Mouse (Mus musculus) limb, embryonic 12.5 days (tissue): ENCODE results near the gene Lrrc18. TPM values are rescaled to one million over a fixed set of nuclear protein-coding genes. Genes with fewer than 3 reads are reported as not detected.

Experiments used
- ATAC-seq: fragments of 200-750 bp; cut with Nextera tagmentation; 2 replicates; pipeline ENCODE4 v1.8.0; 2017; ENCODE audit warnings: low read depth, moderate TSS enrichment; ENCODE audit not compliant: insufficient number of reproducible peaks, insufficient read depth, low FRiP score, low TSS enrichment
- H3K27ac ChIP-seq: fragments of 300-500 bp; sonication (generic); 2 replicates; pipeline ENCODE4 v1.5.1; 2016; ENCODE audit warnings: mild to moderate bottlenecking, moderate library complexity
- H3K27me3 ChIP-seq: fragments of 300-500 bp; sonication (generic); 2 replicates; pipeline ENCODE4 v1.6.1; 2016; ENCODE audit warnings: mild to moderate bottlenecking, moderate library complexity
- H3K36me3 ChIP-seq: fragments of 300-500 bp; sonication (generic); 2 replicates; pipeline ENCODE4 v1.6.1; 2016; ENCODE audit warnings: mild to moderate bottlenecking, moderate library complexity
- H3K4me1 ChIP-seq: fragments of 300-500 bp; sonication (generic); replicated peaks from 2 replicates; pipeline ENCODE4 v1.6.1; 2016
- H3K4me2 ChIP-seq: fragments of 300-500 bp; sonication (generic); 2 replicates; pipeline ENCODE4 v1.6.1; 2016; ENCODE audit warnings: mild to moderate bottlenecking, moderate library complexity
- H3K4me3 ChIP-seq: fragments of 300-500 bp; sonication (generic); replicated peaks from 2 replicates; pipeline ENCODE4 v1.5.1; 2016; ENCODE audit warnings: mild to moderate bottlenecking
- H3K9ac ChIP-seq: fragments of 300-500 bp; sonication (generic); replicated peaks from 2 replicates; pipeline ENCODE4 v1.6.1; 2016; ENCODE audit warnings: mild to moderate bottlenecking, moderate library complexity
- H3K9me3 ChIP-seq: fragments of 300-500 bp; sonication (generic); 2 replicates; pipeline ENCODE4 v1.6.1; 2016; ENCODE audit warnings: mild to moderate bottlenecking, moderate library complexity
- WGBS: fragments of 180-500 bp; shearing (Covaris S2); methylation state at CpG from one replicate; pipeline ENCODE4 v1.1.7; 2016; 5-methylcytosine and 5-hydroxymethylcytosine counted together
- polyA plus RNA-seq: library from polyadenylated mRNA; unstranded; fragments of >200 nt; fragmentation: Nextera tagmentation; extraction: Ambion mirVana; gene quantifications from 2 replicates; pipeline ENCODE4 v1.2.1, GENCODE M21; 2016

Gene Lrrc18
- polyA plus RNA-seq, 1 experiment from 2014 or later: 0.40 TPM

DNA sequence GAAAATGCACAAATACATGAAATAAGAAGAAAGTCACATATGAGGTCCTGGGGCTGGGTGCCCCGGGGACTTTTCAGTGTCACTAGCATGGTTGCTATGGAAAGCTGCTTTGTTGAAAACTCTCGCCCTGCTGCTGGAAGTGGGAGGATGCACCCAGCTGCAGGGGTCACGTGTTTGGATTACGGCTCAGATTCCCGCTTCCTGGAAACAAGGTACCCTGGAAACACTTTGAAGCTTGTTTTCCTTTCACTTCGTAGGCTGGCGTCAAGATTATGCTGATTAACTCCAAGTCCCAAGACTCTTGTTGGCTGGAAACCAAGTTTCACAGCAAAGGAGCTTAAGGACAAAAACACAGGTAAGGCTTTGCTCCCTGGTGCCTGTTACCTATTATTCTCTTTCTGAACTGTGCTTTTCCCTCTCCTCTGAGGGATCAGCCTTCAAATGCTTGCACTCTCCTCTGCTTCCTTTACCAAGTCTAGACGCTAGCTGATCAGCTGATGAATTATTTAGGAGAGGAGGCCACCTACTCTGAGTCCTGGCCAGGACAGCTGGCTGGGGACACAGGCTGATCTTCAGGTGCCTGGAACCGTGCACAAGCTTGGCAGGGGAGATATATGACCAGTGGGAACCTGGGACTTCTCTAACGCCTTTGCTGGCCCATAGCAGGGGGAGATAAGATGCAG, 3.9 kb downstream of the Lrrc18 start:
- 1% methylated on average over 10 of the region's 10 CpGs for WGBS
- peak overlapping the region; percentile 3; the same call in 1 of the 2 replicates for H3K4me3 ChIP-seq
- H3K9me3 ChIP-seq: no peaks in the 10 kb centered on the region
- no peaks in the 10 kb centered on the region for H3K36me3 ChIP-seq
- H3K9ac ChIP-seq: no peak overlapping the region
- peaks cover 25% of the 10 kb centered on the region for H3K4me1 ChIP-seq
- H3K27me3 ChIP-seq: no peaks in the 10 kb centered on the region; the same call in 1 of the 2 replicates
- peak; percentile 42; the same call in 1 of the 2 replicates for ATAC-seq
- H3K4me2 ChIP-seq: peak overlapping the region; percentile 41
- H3K27ac ChIP-seq: peak overlapping the region; percentile 30; the same call in 1 of the 2 replicates

DNA sequence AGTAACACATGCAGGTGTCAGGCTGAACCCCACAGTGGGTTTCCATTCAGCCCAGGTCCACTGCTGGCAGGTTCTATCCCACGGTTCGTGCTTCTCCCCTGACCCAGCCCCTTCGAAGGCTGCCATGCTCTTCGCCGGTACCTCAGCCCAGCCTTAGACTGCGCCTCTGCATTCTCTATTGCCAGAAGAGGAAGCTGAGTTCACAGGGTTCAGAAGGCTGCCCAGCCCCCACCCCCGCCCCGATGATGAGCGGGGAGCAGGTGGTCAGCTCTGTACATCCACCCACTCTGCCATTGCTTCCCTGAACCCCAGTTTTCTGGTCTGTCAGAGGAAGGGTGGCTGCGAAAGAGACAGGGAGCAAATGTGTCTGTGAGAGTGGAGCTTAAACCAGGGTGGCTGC, 8.3 kb downstream of the Lrrc18 start:
- ATAC-seq: no peak
- H3K27me3 ChIP-seq: no peaks in the 10 kb centered on the region
- no peaks in the 10 kb centered on the region for H3K9me3 ChIP-seq
- H3K4me3 ChIP-seq: no peak overlapping the region
- 51% methylated on average over 10 of the region's 10 CpGs for WGBS
- H3K9ac ChIP-seq: no peak overlapping the region
- no peak overlapping the region for H3K4me2 ChIP-seq
- peaks cover 29% of the 10 kb centered on the region for H3K4me1 ChIP-seq
- no peak overlapping the region for H3K27ac ChIP-seq
- H3K36me3 ChIP-seq: no peaks in the 10 kb centered on the region

DNA sequence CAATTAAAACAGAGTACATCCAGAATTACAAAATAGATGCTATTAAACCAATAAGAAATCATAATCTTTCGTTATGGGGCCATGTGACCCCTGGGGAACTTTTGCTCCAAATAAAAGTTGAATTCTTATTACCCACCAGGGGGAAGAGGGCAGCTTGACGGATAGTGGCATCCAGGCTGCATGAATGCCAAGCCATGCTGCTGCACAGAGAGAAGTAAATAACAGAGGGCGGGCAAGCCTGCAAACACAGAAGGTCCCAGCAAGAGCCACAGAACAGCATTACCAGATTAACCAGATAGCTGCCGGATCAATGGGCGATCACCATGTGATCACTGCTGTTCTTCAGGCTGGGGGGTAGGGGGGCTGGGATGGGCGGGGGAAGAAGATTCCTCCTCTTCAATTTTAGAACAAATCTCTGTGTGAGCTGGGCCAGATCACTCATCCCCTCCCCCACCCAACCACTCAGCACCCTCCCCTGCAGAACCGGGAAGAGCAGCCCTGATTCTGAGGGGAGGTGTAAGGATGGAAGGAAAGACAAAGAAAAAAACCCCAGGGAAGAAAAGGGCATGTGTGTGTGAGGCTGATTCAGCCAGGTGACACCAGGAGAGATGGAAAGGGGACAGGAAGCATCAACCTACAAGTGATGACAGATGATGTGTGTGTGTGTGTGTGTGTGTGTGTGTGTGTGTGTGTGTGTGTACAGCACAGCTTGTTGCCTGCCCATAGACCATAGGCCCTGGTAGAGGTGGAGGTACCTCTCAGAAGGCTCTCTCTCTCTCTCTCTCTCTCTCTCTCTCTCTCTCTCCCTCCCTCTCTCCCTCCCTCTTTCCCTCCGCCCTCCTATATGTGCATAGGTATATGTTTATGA, 9.2 kb downstream of the Lrrc18 start:
- Histone ChIP-seq H3K9ac (no peak overlapping the region), H3K4me2 (no peak overlapping the region), H3K27ac (no peak overlapping the region), H3K4me1 (peaks cover 21% of the 10 kb centered on the region), H3K27me3 (no peaks in the 10 kb centered on the region), H3K9me3 (peaks cover 8% of the 10 kb centered on the region), H3K36me3 (no peaks in the 10 kb centered on the region), H3K4me3 (no peak overlapping the region)
- WGBS: 40% methylated on average over 8 of the region's 8 CpGs
- no peak for ATAC-seq

DNA sequence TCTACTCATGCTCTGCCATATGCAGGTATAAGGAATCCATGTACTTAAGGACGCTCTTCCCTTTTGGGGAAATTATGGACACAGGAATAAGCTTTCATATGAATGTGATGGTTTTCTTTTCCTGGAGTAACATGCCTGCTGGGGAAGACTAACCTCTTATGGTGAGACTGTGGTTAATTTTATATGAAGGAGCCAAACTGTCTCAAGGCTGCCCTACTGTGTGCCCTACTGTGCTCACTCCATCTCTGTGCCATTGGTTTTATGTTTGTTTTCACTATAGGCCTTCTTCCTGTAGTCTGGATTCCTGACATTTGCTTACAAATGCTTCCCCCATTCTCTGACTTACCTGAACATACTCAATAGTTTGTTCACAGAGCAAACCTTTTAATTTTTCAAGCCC, 13.9 kb downstream of the Lrrc18 start:
- 92% methylated on average over 1 of the region's 1 CpGs for WGBS
- Histone ChIP-seq H3K4me2 (no peak overlapping the region), H3K36me3 (no peaks in the 10 kb centered on the region), H3K4me1 (peaks cover 6% of the 10 kb centered on the region), H3K27ac (no peak overlapping the region), H3K27me3 (no peaks in the 10 kb centered on the region), H3K4me3 (no peak overlapping the region), H3K9me3 (peaks cover 8% of the 10 kb centered on the region), H3K9ac (no peak overlapping the region)
- no peak for ATAC-seq

DNA sequence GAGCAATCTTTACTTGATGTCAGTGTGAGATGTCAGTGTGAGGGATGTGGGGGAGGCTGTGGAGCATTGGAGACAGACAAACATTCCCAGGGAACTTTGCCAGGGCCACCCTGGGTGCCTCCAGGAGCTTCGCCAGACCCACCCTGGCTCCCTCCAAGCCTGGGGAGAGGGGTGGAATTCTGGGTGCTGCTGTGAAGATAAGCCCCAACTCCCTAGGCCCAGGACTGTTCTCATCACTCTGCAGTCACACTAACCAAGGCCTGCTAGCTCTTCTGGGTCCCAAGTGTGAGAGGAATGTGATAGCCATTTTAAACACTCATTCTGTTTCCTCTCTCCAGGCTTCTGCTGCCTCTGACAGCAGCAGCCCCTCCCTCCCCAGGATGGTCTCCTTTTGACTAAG, 16.5 kb downstream of the Lrrc18 start:
- WGBS: 75% methylated on average over 1 of the region's 1 CpGs
- no peak for ATAC-seq
- Histone ChIP-seq H3K9ac (no peak overlapping the region), H3K9me3 (peaks cover 8% of the 10 kb centered on the region), H3K27ac (no peak overlapping the region), H3K36me3 (no peaks in the 10 kb centered on the region), H3K27me3 (no peaks in the 10 kb centered on the region), H3K4me2 (no peak overlapping the region), H3K4me3 (no peak overlapping the region), H3K4me1 (no peaks in the 10 kb centered on the region)

DNA sequence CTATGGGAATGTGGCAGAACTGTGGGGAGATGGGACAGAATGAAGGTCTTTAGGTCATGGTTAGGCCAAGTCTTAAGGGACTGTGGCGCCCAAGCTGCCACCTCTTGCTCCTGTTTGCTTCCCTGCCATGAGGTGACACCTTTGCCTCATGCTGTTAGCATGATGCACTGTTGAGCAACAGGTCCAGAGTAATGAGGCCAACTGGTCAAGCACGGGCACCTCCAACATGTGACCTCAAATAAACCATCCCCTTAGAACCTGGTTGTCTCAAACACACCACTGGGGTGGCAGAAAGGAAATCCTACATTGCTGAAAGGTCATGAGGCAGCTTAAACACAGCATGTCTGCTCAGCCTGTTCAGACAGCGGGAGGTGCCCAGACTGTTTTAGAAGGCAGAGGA, 27.9 kb downstream of the Lrrc18 start:
- Histone ChIP-seq H3K4me1 (no peaks in the 10 kb centered on the region), H3K9me3 (no peaks in the 10 kb centered on the region), H3K36me3 (no peaks in the 10 kb centered on the region), H3K4me2 (no peak overlapping the region), H3K27ac (no peak overlapping the region), H3K9ac (no peak overlapping the region), H3K4me3 (no peak overlapping the region), H3K27me3 (no peaks in the 10 kb centered on the region)
- no peak for ATAC-seq
- WGBS: 79% methylated on average over 3 of the region's 3 CpGs

DNA sequence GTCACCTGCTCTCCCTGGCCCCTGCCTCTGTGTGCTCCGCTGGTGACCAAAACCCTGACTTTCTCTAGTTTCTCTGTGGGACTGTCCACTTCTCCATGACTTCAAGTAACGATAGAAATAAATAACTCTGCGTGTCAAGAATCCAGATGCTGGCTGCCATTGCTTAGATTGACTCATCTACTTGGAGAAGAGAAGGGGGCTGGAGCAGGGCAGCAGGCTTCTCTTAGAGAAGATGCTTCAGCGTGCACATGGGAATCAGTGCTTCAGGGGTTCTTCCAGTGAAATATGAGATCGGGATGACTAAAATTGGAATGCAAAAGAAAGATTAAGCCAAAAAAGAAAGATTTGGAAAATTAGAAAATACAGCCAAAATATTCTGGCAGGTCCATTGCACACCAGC, 28.4 kb downstream of the Lrrc18 start:
- WGBS: 71% methylated on average over 5 of the region's 5 CpGs
- Histone ChIP-seq H3K9me3 (no peaks in the 10 kb centered on the region), H3K36me3 (no peaks in the 10 kb centered on the region), H3K27me3 (no peaks in the 10 kb centered on the region), H3K4me3 (no peak overlapping the region), H3K4me1 (no peaks in the 10 kb centered on the region), H3K27ac (no peak overlapping the region), H3K9ac (no peak overlapping the region), H3K4me2 (no peak overlapping the region)
- ATAC-seq: no peak

DNA sequence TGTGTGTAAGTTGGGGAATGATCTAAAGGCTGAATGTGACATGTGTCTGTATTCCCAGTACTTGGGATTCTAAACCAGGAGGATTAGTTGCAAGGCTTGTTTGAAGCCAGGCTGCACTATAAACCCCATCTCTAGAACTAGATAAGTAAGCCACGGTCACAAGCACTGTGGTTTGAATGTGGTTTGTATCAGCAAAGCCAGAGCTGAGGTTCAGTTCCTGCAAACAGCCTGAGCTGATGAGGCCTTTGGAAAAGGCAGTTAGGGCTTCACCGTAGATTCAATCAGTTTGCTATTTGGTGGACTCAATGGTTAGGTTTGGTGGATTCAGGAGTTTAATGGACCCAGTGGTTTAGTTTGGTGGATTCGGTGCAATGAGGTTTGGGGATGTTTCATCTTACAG, 39.7 kb downstream of the Lrrc18 start:
- H3K9me3 ChIP-seq: no peaks in the 10 kb centered on the region
- no peak overlapping the region for H3K4me3 ChIP-seq
- no peak overlapping the region for H3K9ac ChIP-seq
- H3K36me3 ChIP-seq: no peaks in the 10 kb centered on the region
- H3K4me2 ChIP-seq: no peak overlapping the region
- no peaks in the 10 kb centered on the region for H3K27me3 ChIP-seq
- H3K4me1 ChIP-seq: peaks cover 17% of the 10 kb centered on the region
- peak overlapping the region; percentile 72 for H3K27ac ChIP-seq
- ATAC-seq: no peak
- WGBS: 61% methylated on average over 3 of the region's 3 CpGs

DNA sequence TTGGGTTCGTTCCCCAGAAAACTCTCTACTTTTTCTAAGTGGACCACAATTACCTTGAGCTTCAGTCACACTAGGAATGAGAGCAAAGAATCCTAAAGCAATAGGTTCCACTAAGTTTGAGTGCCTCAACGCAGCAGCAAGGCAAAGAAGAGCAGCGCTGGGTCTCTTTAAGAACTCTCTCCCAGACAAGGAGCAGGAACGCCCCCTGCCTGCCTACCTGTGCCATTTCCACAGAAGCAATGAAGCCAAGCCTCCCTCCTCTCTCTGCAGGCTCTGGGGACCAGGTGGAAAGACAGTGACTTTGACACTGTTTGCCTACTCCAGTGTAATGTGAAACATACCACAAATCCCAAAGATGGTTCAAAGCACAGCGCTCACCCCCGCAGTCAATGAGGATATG, 42.2 kb downstream of the Lrrc18 start:
- no peaks in the 10 kb centered on the region for H3K27me3 ChIP-seq
- H3K4me3 ChIP-seq: no peak overlapping the region
- 36% methylated on average over 6 of the region's 6 CpGs for WGBS
- no peak overlapping the region for H3K9ac ChIP-seq
- no peak for ATAC-seq
- H3K9me3 ChIP-seq: no peaks in the 10 kb centered on the region
- no peaks in the 10 kb centered on the region for H3K36me3 ChIP-seq
- H3K27ac ChIP-seq: no peak overlapping the region
- H3K4me2 ChIP-seq: no peak overlapping the region
- H3K4me1 ChIP-seq: peaks cover 17% of the 10 kb centered on the region

DNA sequence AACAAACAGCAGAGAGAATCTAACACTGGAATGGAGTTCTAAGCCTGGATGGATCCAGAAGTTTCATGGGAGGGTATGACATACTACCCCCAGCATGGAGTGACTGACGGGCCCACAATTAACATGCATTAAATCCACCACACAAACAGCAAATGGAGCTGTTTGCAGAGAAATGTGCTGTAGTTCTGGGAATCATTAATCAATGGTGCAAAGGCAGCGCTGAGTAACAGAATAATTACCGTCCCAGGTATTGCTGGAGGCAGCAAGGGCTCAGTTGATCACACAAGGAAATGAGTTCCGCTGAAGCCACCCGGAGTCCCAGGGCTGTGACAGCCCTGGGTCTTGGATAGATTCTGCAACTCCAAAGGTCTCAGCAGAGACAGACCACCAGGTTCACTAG, 44.2 kb downstream of the Lrrc18 start:
- Histone ChIP-seq H3K27me3 (no peaks in the 10 kb centered on the region), H3K9ac (no peak overlapping the region), H3K9me3 (no peaks in the 10 kb centered on the region), H3K27ac (no peak overlapping the region), H3K4me3 (no peak overlapping the region), H3K4me1 (peaks cover 17% of the 10 kb centered on the region), H3K36me3 (no peaks in the 10 kb centered on the region), H3K4me2 (no peak overlapping the region)
- 21% methylated on average over 5 of the region's 5 CpGs for WGBS
- no peak for ATAC-seq

DNA sequence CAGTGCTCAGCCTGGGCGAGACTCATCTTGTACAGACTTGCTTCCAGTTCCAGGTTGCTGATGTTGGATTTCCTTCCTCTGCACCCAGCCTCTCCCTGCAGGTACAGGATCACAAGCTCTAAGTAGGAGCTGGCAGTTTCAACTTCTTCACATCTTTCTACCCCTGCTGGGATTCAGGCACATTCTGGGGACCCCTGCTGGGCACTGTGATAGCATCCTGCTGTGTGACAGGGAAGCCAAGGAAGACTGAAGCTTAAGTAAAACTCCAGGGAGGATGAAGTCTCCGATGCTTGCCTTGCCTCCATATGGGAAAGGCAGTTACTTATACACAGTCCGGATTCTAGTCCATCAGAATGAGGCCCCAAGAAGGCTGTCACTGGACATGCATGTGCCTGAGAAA, 45.6 kb downstream of the Lrrc18 start:
- Histone ChIP-seq H3K36me3 (no peaks in the 10 kb centered on the region), H3K4me3 (no peak overlapping the region), H3K4me2 (no peak overlapping the region), H3K9me3 (no peaks in the 10 kb centered on the region), H3K9ac (no peak overlapping the region), H3K27ac (no peak overlapping the region), H3K27me3 (no peaks in the 10 kb centered on the region), H3K4me1 (peaks cover 5% of the 10 kb centered on the region)
- 42% methylated on average over 3 of the region's 3 CpGs for WGBS
- no peak for ATAC-seq
